Mouse (Mus musculus) common myeloid progenitor, adult 5-6 weeks (primary cell): ENCODE data around the gene Ppfia2. TPM values are rescaled to one million over a fixed set of nuclear protein-coding genes. Genes with fewer than 3 reads are reported as not detected.

Experiments used
- ATAC-seq: replicated peaks from 2 replicates; pipeline ENCODE4 v1.8.0; 2016; ENCODE audit warnings: low read depth, mild to moderate bottlenecking, moderate TSS enrichment, inconsistent platforms; ENCODE audit not compliant: poor library complexity, severe bottlenecking
- total RNA-seq: library from RNA; stranded (forward); fragments of 200-1000, 187-1606 nt; gene quantifications from 2 replicates; pipeline ENCODE4 v1.2.3, GENCODE M21; 2017

The Ppfia2 gene
- total RNA-seq: not detected in 2 replicates

- peak; percentile 52 for ATAC-seq
These were observed at the start of gene Ppfia2 for GRCm38 (mm10) chr10:106469855-106470532. Ppfia2 (plus strand) TSS chr10:106470339.

- ATAC-seq: no peak
These were observed 1.0 kb upstream of the Ppfia2 start for GRCm38 (mm10) chr10:106468956-106469721.

- ATAC-seq: no peak; the same call in 1 of the 2 replicates
These were observed 530 bp downstream of the Ppfia2 start for GRCm38 (mm10) chr10:106470533-106471205.

- no peak for ATAC-seq
These were observed 39.4 kb downstream of the Ppfia2 start for GRCm38 (mm10) chr10:106509281-106510165.

GRCm38 (mm10) chr10:106566036-106566435, 95.9 kb downstream of the Ppfia2 start:
- ATAC-seq: no peak

GRCm38 (mm10) chr10:106585026-106585425, 114.9 kb downstream of the Ppfia2 start:
- no peak for ATAC-seq

- ATAC-seq: peak; percentile 99
These were observed 115.4 kb downstream of the Ppfia2 start for GRCm38 (mm10) chr10:106585476-106586080.

- no peak for ATAC-seq
These were observed 117.7 kb downstream of the Ppfia2 start for GRCm38 (mm10) chr10:106587817-106588216.

GRCm38 (mm10) chr10:106590944-106591343, 120.8 kb downstream of the Ppfia2 start:
- no peak for ATAC-seq

GRCm38 (mm10) chr10:106596976-106597375, 126.8 kb downstream of the Ppfia2 start:
- ATAC-seq: no peak

GRCm38 (mm10) chr10:106603319-106603898, 133.3 kb downstream of the Ppfia2 start:
- ATAC-seq: no peak

GRCm38 (mm10) chr10:106609177-106609981, 139.2 kb downstream of the Ppfia2 start:
- 0 out of 2 replicates have a peak, but pooled peaks have one; percentile 52 for ATAC-seq

- no peak for ATAC-seq
These were observed 140.1 kb downstream of the Ppfia2 start for GRCm38 (mm10) chr10:106610222-106610621.

GRCm38 (mm10) chr10:106618194-106618593, 148.1 kb downstream of the Ppfia2 start:
- no peak for ATAC-seq

- no peak for ATAC-seq
These were observed 150.8 kb downstream of the Ppfia2 start for GRCm38 (mm10) chr10:106620952-106621351.

GRCm38 (mm10) chr10:106623342-106623741, 153.2 kb downstream of the Ppfia2 start:
- no peak for ATAC-seq

GRCm38 (mm10) chr10:106632171-106632935, 162.2 kb downstream of the Ppfia2 start:
- ATAC-seq: no peak

- no peak for ATAC-seq
These were observed 163.8 kb downstream of the Ppfia2 start for GRCm38 (mm10) chr10:106633898-106634297.
